Mouse (Mus musculus) induced T-regulatory cell, adult 2 months (primary cell): ENCODE data around the gene Slc25a43.

Source experiments
- DNase-seq: peaks from one replicate; pipeline ENCODE4 v3.0.0-alpha.2; 2012; ENCODE audit warnings: low read depth

Gene Slc25a43

DNA sequence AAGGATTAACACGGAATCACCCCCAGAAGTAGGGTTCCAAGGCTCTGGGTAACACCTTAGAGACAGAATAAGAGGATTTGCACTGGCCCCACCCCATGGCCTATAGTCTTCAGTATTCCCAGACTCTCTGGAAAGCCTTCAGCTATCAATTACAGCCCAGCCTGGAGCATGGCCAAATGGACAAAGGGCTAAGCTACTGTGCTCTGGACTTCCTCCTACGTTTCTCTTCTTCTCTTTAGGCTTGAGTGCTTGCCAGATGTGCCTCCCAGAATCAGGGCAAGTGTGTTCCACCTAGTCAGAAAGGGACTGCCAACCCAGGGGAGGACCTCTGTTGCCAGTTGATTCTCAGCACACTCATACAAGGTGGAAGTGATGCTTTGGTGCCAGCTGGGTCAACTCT, 81.6 kb downstream of the Slc25a43 start:
- no peak for DNase-seq
